Mouse (Mus musculus): ENCODE data around the gene Dido1. TPM values are rescaled to one million over a fixed set of nuclear protein-coding genes. Genes with fewer than 3 reads are reported as not detected.
"Not testable (repeated sequence)": the region's sequence is repeated elsewhere in the genome, so short reads cannot be mapped to it uniquely, and the experiment has no call there.

The Dido1 gene
- polyA plus RNA-seq, 1 experiment from 2014 or later: 8.7 TPM

DNA sequence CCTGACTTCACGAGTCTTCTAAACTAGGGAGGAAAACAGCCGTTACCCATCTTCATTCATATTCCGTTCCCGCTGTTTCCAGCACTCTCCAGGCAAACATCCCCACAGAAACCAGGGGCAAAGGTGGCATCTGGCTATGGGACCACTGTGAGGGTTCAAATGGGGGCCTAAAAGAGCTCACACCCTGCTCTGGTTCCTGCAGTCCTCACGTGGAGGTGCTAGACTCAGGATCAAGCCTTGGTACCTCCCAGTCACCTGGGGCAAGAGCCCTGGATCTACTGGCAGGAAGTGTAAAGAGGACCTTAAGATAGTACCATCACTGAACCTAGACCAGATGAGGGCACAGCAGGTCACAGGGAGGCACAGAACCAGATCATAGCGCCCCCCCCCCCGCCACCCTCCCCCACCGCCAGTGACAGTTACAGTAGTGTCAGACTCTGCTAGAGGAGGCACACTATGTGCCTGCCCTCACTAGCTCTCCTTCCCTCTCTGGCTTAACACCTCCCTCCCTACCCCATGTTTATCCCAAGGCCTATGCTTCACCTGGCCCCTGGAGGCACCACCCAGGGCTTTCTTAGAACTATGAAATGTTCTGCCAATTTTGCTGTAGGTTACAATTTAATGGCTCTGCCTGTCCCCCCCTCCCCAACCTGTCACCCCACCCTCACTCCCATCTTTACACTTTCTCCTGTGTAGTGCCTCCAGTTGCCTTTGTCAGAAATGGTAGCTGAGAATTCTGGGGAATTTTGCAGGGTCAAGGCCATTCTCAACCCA, 16.2 kb upstream of the Dido1 start:
- H3K4me2 ChIP-seq (ENCODE audit: low read depth, low read length): peak overlapping the region; percentile 83
- H3K4me1 ChIP-seq (ENCODE audit: insufficient read depth): peaks cover 56% of the 10 kb centered on the region
- peak overlapping the region; percentile 50 for H3K4me3 ChIP-seq (ENCODE audit: low read depth, low read length)
- WGBS (ENCODE audit: insufficient replicate concordance): 10% methylated on average over 8 of the region's 8 CpGs
- H3K27ac ChIP-seq (ENCODE audit: low read depth): peak overlapping the region; percentile 92
- H3K9me3 ChIP-seq (ENCODE audit: low read length): no peaks in the 10 kb centered on the region
- TF ChIP-seq EP300 (IDR thresholded peaks at IDR 0.05; ENCODE audit: low read depth): no peak
- no peak for TF ChIP-seq CTCF (IDR thresholded peaks at IDR 0.05; ENCODE audit: low read depth)
- no peaks in the 10 kb centered on the region for H3K27me3 ChIP-seq (ENCODE audit: insufficient read depth, low read length)
- ATAC-seq (no peak), DNase-seq (no peak)
- H3K9ac ChIP-seq (replicated peaks): peak overlapping the region; percentile 66
- H3K36me3 ChIP-seq (replicated peaks; ENCODE audit: insufficient read depth, low read length): peaks cover 26% of the 10 kb centered on the region

DNA sequence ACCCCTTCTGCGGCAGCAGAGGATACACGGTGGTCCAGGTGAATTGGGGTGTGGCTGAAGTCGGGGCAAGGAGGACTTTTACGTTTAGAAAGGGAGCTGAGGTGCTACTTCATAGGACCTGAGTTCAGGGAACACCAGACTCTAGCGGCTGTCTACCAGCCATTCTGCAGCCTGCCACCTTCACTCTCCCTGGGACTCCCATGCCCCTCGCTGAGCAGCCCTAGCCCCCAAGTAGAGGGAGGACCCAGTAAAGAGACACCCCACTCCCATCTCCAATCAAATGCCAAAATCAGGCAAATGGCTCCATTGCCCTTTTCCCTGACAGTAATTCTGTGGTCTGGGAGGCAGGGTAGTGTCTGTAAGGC, 15.6 kb upstream of the Dido1 start:
- Histone ChIP-seq H3K9me3 (ENCODE audit: low read length) (no peaks in the 10 kb centered on the region), H3K36me3 (replicated peaks; ENCODE audit: insufficient read depth, low read length) (peaks cover 33% of the 10 kb centered on the region), H3K9ac (replicated peaks) (peak overlapping the region; percentile 66), H3K4me1 (ENCODE audit: insufficient read depth) (peaks cover 54% of the 10 kb centered on the region), H3K27me3 (ENCODE audit: insufficient read depth, low read length) (no peaks in the 10 kb centered on the region), H3K4me2 (ENCODE audit: low read depth, low read length) (peak overlapping the region; percentile 83), H3K27ac (ENCODE audit: low read depth) (peak overlapping the region; percentile 92), H3K4me3 (ENCODE audit: low read depth, low read length) (peak overlapping the region; percentile 50)
- WGBS (ENCODE audit: insufficient replicate concordance): 1% methylated on average over 6 of the region's 6 CpGs
- ATAC-seq: peak; percentile 10
- TF ChIP-seq EP300 (IDR thresholded peaks at IDR 0.05; ENCODE audit: low read depth): no peak
- TF ChIP-seq CTCF (IDR thresholded peaks at IDR 0.05; ENCODE audit: low read depth): no peak
- DNase-seq: no peak

DNA sequence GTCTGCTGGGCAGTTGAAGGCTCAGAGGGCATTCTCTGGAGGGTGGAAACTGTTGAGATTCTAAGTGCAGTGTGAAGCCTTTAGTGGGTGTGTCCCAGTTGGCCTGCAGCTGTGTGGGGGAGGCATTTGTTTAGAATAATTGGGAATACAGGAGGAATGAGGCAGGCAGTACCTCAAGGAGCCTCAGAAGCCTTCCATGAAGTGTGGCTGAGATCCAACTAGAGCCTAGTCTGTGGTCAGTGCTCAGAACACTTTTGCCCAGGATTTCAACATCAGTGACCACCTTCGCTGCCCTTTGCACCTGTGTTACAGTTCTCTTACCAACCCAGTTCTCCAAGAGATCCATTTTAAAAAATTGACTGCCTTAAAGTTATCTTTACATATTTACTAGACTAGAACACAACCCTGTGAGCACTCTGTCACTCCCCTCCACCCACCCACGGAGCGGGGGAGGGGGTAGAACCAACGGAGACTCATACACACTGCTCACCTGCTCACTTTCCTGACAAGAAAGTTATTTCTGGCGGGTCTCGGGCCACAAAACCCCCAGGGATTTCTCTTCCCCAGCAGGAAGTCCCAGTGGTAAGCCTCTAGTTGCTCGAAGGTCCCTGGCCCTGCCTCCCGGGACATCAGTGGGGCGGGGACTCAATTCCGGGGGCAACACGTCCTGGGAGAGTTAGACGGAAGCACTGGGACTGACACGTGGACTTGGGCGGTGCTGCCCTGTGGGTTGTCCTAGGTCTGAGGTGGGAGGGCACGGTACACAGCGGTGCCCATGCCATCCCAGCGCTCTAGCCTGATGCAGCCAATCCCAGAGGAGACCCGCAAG, 15.0 kb upstream of the Dido1 start, which contains the start of gene Slc17a9:
Gene Slc17a9 (plus strand): TSS at position 679 of the 829 bp plus-strand sequence.
- Histone ChIP-seq H3K27ac (ENCODE audit: low read depth) (peak within 1 kb of the TSS; percentile 92), H3K9me3 (ENCODE audit: low read length) (no peaks in the 10 kb centered on the region), H3K4me1 (ENCODE audit: insufficient read depth) (peaks cover 54% of the 10 kb centered on the region), H3K27me3 (ENCODE audit: insufficient read depth, low read length) (no peaks in the 10 kb centered on the region), H3K4me3 (ENCODE audit: low read depth, low read length) (peak within 1 kb of the TSS; percentile 50), H3K9ac (replicated peaks) (peak within 1 kb of the TSS; percentile 66), H3K4me2 (ENCODE audit: low read depth, low read length) (peak within 1 kb of the TSS; percentile 83), H3K36me3 (replicated peaks; ENCODE audit: insufficient read depth, low read length) (peaks cover 39% of the 10 kb centered on the region)
- TF ChIP-seq CTCF (IDR thresholded peaks at IDR 0.05; ENCODE audit: low read depth): no peak
- TF ChIP-seq EP300 (IDR thresholded peaks at IDR 0.05; ENCODE audit: low read depth): no peak
- 3% methylated on average over 18 of the region's 18 CpGs for WGBS (ENCODE audit: insufficient replicate concordance)
- ATAC-seq (peak; percentile 91), DNase-seq (peak; percentile 82)

DNA sequence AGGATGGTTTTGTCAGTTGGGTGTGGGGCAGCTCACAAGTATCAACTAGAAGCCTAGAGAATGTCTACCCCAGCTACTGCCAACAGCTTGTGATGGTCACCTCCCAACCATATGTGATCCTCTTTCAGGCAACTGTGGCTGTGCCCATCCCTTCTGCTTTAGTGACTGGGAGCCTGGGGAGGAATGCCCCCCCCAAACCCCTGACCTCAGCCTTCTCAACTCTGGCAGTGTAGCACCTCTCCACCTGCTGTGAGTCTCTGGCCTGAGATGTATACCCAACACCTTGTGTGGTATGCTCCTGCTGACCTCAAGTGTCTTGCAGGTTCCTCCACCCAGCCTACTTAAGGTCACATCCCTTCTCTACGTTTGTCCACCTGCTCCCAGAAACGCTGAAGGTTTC, 14.1 kb upstream of the Dido1 start:
- H3K4me1 ChIP-seq (ENCODE audit: insufficient read depth): peaks cover 51% of the 10 kb centered on the region
- TF ChIP-seq CTCF (IDR thresholded peaks at IDR 0.05; ENCODE audit: low read depth): no peak
- TF ChIP-seq EP300 (IDR thresholded peaks at IDR 0.05; ENCODE audit: low read depth): no peak
- no peak for ATAC-seq
- peak overlapping the region; percentile 83; the same call in 1 of the 2 replicates for H3K4me2 ChIP-seq (ENCODE audit: low read depth, low read length)
- no peak overlapping the region for H3K4me3 ChIP-seq (ENCODE audit: low read depth, low read length)
- WGBS (ENCODE audit: insufficient replicate concordance): 66% methylated on average over 2 of the region's 2 CpGs
- no peaks in the 10 kb centered on the region for H3K9me3 ChIP-seq (ENCODE audit: low read length)
- 0 out of 2 replicates have a peak overlapping the region, but pooled peaks have one; percentile 37 for H3K27ac ChIP-seq (ENCODE audit: low read depth)
- H3K27me3 ChIP-seq (ENCODE audit: insufficient read depth, low read length): no peaks in the 10 kb centered on the region
- DNase-seq: no peak
- H3K9ac ChIP-seq (replicated peaks): no peak overlapping the region
- H3K36me3 ChIP-seq (replicated peaks; ENCODE audit: insufficient read depth, low read length): peaks cover 47% of the 10 kb centered on the region

DNA sequence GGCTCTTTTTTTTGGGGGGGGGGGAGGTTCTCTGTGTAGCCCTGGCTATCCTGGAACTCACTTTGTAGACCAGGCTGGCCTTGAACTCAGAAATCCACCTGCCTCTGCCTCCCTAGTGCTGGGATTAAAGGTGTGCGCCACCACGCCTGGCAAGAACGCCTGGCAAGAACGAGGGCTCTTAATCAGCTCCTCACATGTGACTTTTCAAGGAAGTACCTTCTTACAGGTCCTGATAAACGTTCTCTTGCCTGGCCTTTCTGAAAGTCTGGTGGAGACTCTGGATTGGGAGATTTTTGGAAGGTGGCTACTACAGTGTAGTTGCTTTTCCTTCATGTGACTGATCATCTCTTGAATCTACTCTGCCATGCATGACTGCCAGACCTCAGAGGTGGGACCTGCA, 12.9 kb upstream of the Dido1 start:
- not testable (repeated sequence) for ATAC-seq; DNase-seq; H3K4me3 ChIP-seq (ENCODE audit: low read depth, low read length); H3K27me3 ChIP-seq (ENCODE audit: insufficient read depth, low read length); H3K9ac ChIP-seq (replicated peaks); H3K9me3 ChIP-seq (ENCODE audit: low read length); H3K27ac ChIP-seq (ENCODE audit: low read depth); H3K4me2 ChIP-seq (ENCODE audit: low read depth, low read length)
- Histone ChIP-seq H3K36me3 (replicated peaks; ENCODE audit: insufficient read depth, low read length) (peaks cover 57% of the 10 kb centered on the region), H3K4me1 (ENCODE audit: insufficient read depth) (peaks cover 40% of the 10 kb centered on the region)
- 66% methylated on average over 5 of the region's 5 CpGs for WGBS (ENCODE audit: insufficient replicate concordance)

DNA sequence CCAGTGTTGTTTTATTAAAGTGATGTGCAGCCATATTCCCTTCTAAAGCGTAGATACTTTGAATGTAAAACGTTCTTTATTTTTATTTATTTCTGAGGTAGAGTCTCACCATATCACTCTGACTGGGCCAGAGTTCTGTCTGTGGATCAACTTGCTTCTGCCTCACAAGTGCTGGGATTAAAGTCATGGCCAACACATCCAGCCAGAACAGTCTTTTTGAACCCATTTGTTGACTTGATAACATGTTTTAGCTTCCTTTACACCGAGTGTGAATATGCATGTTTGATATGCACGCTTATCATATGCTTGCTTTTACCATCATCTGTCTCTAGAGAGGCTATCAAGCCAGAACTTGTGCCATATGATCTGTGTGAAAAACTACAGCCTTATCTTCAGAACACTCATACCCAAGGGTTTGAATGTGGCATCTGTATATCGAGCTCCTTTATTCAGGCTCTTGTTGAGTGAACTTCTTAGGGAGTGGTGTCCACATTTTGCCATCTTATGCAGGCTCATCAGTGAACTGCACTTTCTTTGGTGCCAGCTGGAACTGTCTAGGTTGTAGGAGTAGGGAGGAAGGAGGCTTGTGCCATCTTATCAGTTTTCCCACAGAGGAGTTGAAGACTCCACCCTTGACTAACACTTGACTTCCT, 2.4 kb upstream of the Dido1 start:
- no peaks in the 10 kb centered on the region for H3K9me3 ChIP-seq (ENCODE audit: low read length)
- DNase-seq (peak; percentile 19), ATAC-seq (peak; percentile 69)
- H3K27ac ChIP-seq (ENCODE audit: low read depth): peak overlapping the region; percentile 100
- peak overlapping the region; percentile 80 for H3K4me2 ChIP-seq (ENCODE audit: low read depth, low read length)
- H3K36me3 ChIP-seq (replicated peaks; ENCODE audit: insufficient read depth, low read length): peaks cover 29% of the 10 kb centered on the region
- TF ChIP-seq EP300 (IDR thresholded peaks at IDR 0.05; ENCODE audit: low read depth): peak; percentile 99
- no peak for TF ChIP-seq CTCF (IDR thresholded peaks at IDR 0.05; ENCODE audit: low read depth)
- peak overlapping the region; percentile 100 for H3K9ac ChIP-seq (replicated peaks)
- H3K27me3 ChIP-seq (ENCODE audit: insufficient read depth, low read length): no peaks in the 10 kb centered on the region
- H3K4me1 ChIP-seq (ENCODE audit: insufficient read depth): peaks cover 29% of the 10 kb centered on the region
- peak overlapping the region; percentile 100 for H3K4me3 ChIP-seq (ENCODE audit: low read depth, low read length)
- WGBS (ENCODE audit: insufficient replicate concordance): 56% methylated on average over 5 of the region's 5 CpGs
